Mouse (Mus musculus) layer of hippocampus, postnatal 25 days (tissue): ENCODE results near the gene Ctbp1. TPM values are rescaled to one million over a fixed set of nuclear protein-coding genes. Genes with fewer than 3 reads are reported as not detected.

ENCODE experiments used
- DNase-seq, 2 experiments: peaks; one replicate each; pipeline ENCODE4 v3.0.0; 2022; ENCODE audit warnings: mixed read lengths in 2 of 2, low spot score in 1 of 2; ENCODE audit errors: extremely low spot score in 1 of 2
- total RNA-seq, 2 experiments: library from RNA; stranded (reverse); gene quantifications; 2 replicates each; pipeline ENCODE4 v1.2.3; 2021

Ctbp1 gene
- total RNA-seq, 2 experiments from 2014 or later = 277 to 297 TPM

DNA sequence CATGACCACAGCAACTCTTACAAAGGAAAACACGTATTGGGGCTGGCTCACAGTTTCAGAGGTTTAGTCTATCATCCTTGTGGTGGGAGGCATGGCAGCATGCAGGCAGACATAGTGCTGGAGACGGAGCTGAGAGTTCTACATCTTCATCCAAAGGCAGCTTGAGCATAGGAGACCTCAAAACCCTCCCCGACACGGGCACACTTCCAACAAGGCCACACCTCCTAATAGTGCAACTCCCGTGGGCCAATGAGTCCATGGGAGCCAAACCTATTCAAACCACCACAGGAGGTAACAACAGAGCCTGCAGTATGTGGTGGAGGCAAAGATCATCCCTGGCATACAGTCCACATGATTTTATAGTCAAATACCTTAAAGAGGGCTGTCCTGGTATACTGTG is 63.5 kb downstream of the Ctbp1 start:
- DNase-seq = no peak

DNA sequence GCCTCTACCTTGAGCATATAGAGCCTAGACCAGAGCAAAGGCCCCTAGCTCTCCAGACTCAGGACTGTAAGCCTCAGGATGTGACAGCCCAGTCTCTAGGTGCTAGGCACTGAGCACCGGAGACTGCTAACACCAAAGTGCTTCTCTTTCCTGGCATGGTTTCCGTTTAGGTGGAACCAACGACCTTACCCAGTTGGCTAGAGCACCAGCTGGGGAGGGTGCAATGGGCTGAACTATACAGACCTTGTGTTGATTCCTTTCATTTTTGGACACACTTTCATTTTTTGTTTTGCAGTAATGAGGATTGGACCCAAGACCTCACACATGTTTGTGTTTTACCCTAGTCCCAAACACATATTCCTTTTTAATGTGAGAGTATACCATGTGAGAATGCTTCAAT is 64.3 kb downstream of the Ctbp1 start:
- DNase-seq = no peak

DNA sequence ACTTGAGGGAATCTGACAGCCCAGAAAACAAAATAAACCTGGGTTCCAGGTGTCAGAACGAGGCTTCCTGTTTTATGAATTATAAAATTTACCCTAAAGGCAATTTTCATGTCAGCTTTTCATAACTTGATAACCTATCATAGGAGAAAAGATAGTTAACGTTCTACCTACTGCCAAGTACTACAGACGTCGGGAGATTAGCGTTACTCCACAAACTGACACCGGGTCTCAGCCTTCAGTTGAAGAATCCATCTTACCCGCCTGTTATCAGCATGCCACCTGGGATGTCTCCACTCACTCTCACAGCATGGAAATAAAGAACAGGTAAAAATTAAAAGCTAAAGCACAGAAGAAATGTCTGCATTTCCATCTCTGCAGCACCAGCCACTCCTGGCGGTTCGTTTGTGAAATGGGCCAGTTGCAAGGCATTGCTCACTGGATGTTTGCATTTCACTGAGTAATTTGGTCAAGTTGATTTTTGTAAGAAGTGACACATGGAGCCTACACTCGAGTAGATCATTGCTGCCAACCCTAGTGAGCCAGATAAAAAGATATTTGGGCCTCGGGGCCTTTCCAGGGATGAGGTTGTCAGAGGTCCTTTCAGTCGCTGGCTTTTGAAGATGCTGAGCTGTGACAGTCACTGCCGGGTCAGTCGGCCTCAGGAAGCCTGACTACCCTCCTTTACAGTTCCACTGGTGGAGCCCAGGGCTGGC is 66.1 kb downstream of the Ctbp1 start:
- no peak for DNase-seq

DNA sequence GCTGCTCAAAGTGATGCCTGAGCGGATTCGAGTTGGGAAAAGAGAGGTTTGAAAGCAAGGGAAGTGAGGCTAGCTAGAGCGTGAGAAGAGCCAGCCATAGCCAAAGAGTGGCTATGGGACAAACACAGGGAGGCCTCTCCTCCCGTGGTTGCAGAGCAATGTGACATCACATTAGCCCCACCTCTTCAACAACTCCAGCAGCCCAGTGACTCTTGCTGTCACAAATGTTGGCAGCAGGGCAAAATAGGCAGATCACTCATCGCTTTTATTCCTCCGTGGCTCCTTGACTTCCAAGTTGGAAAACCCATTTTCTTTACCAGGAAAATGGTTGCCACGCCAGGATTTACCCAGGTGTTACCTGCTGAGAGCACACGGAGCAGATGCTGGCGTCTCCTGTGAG is 67.7 kb downstream of the Ctbp1 start:
- DNase-seq = no peak

DNA sequence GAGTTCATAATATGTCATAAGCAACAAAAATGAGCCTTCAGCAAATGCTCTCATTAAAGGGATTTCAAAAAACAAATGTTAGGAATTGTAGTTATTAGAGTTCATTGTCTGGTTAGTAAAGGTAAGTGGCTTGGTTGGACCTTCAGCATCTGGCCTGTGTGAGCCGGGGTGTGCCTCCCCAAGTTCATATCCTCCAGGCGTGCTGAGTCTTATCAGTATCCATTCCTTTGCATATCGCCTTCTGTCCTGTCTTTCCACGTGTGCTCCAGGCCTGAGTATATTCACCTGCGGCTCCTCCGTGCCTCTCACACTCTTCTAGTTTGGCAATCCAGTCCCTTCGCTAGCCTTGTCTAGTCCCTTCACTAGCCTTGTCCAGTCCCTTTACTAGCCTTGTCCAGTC is 68.5 kb downstream of the Ctbp1 start:
- DNase-seq = no peak

DNA sequence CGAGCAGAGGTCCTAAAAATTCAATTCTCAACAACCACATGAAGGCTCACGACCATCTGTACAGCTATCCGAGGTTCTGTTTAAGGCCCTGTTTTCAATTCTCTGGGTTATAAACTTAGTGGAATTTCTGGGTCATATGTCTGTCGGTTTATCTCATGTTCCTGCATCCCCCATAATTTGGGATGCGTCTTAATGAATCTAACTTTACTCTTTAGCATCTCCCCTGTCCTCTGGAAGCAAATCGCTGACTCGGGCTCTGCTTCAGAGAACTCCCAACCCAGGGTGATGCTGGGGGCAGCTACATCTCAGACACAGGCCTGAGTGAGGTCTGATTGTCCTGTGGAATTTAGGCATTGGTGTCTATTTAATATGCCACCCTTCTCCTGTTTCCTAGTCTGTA is 70.5 kb downstream of the Ctbp1 start:
- no peak for DNase-seq

DNA sequence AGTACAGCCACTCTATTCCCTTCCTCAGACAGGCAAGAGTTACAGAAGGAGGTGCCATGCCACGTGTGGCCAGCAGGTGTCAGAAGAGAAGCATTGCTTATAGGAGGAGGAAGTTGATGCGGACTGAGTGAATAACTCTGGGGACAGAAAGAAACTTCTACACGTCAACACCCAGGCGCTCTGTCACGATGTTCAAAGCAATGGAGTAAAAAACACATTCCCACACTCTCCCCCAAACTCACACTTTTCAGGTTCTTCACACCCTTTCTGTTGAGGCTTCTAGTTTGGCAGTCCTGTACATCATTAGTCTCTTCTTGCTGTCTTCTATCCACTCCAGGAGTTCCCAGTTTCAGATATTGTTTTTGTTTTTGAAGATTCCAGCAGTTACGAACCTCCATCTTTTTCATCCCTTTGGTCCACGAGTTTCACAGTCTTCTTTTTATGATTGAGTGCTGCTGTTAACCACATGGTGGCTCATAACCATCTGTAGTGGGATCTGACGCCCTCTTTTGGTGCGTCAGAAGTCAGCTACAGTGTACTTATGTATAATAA is 71.0 kb downstream of the Ctbp1 start:
- DNase-seq = peak; percentile 68 to 85

DNA sequence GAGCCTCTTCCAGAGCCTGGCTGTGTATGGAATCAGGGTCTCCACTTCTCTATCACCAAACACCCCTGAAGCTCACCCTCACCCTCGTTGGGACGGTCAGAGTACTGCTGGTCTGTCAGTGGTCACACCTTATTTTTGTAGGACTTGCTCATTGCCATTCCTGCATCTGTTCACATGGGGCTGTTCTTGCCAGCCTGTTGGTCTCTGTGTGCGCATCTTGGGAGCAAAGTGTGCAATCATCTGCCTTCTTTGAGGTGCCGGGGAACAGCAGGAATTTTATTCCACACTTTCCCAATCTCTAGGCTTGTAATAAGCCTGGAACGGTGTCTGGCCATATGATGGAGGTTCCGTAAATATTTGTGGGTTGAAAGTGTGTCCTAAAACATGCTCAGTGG is 71.6 kb downstream of the Ctbp1 start:
- no peak for DNase-seq

DNA sequence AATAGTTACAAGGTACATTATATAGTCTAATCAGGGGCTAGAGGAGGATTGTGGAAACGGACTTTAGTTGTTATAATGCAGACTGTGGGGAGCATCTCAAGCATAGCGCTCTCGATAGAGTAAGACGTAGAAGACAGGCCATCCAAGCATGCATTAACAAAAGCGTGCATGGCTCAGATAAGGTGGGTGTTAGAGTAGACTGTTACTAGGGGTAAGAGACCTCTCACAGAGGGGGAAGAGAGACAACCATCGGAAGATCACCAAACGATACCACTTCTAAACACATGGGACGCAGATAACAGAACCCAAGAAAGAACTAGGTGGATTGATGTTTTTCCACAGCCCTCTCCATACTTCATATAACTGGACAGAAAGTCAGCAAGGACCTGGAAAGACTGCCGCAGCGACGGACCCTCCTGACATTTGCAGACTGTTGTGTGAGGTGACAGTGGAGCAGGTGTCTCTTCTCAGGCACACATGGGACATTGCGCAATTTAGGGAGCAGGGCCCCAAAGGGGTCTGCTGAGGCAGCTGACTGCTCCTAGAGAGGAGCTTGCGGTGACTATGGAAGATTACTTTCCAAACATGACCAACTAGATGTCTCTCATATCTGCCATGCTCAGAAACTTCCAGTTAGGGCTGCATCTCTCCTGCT is 72.2 kb downstream of the Ctbp1 start:
- no peak for DNase-seq

DNA sequence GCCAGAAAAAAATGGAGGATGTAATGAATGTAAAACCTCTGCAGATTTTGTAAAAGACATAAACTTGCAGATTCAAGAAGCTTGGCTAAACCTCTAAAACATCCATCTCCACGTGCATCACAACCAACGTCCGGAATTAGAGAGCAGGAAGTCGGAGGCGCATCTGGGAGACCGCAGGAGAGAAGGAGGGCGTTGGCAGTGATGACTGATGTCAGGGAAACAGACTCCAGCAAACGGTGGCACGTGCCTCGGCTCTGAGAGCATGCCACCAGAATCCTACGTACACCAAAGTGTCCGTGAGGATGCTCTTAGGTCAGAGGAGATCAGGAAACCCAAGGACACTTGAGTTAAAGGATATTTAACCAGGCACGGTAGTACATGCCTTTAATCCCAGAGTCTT is 73.1 kb downstream of the Ctbp1 start:
- DNase-seq = no peak

DNA sequence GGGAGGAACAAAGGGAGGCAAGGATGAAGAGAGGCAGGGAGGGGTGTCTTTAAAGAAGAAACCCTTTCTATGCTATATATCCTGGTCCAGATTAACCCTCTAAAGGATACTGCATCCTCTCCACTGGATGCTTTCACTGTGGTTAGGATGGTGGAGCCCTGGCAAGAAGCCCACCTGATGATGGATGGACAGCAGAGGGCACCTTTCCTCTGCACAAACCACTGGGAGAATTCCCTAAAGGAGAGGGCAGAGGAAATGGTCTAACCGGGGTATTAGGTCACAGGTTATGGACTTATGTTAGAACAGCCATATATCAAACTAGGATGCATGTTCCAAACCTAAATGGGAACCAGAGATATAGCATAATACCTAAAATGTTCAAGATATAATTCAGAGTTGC is 74.7 kb downstream of the Ctbp1 start:
- DNase-seq = no peak

Other genes with a start within 250 kb of the Ctbp1 start
- under 1 TPM; 0.14 to 0.20 TPM for gene Slc5a1, start 170.8 kb downstream of the Ctbp1 start, total RNA-seq
- under 1 TPM in 1 of 2 experiments, not detected in 1; 0.17 TPM for gene Spon2, start 56.5 kb downstream of the Ctbp1 start, total RNA-seq
- 10 to 100 TPM; 98.7 to 99.7 TPM for gene Maea, start 60.5 kb upstream of the Ctbp1 start, total RNA-seq
- 1 to 10 TPM; 5.2 to 7.8 TPM for gene Uvssa, start 103.6 kb upstream of the Ctbp1 start, total RNA-seq
- not detected for gene Nkx1-1, start 159.0 kb upstream of the Ctbp1 start, total RNA-seq